Mouse (Mus musculus) left cerebral cortex, adult 18-20 months (tissue): ENCODE data around the gene Dgkq. TPM values are rescaled to one million over a fixed set of nuclear protein-coding genes. Genes with fewer than 3 reads are reported as not detected.

Source experiments
- DNase-seq, 2 experiments: peaks; one replicate each; pipeline ENCODE4 v3.0.0; 2021 to 2022; ENCODE audit warnings: low spot score in 2 of 2, mixed read lengths in 1 of 2
- long read RNA-seq, 2 experiments: library from polyadenylated mRNA; stranded (forward); transcript quantifications; one replicate each; pipeline ENCODE4 v2.0.0; 2021
- total RNA-seq, 2 experiments: library from RNA; stranded (reverse); gene quantifications; 2 replicates each; pipeline ENCODE4 v1.2.3; 2021

Dgkq gene
- total RNA-seq: 10 to 100 TPM; 45.7 to 60.3 TPM
- long read RNA-seq, experiment 1, full-length matches to known transcripts: 16 of 26 reads
- long read RNA-seq, experiment 1, partial matches to known transcripts: 3 of 26 reads
- long read RNA-seq, experiment 1, other reads (novel, unspliced or antisense): 7 of 26 reads
- long read RNA-seq, experiment 2, full-length matches to known transcripts: 12 of 22 reads
- long read RNA-seq, experiment 2, partial matches to known transcripts: 1 of 22 reads
- long read RNA-seq, experiment 2, other reads (novel, unspliced or antisense): 9 of 22 reads

- DNase-seq: peak; percentile 87 to 90
These were observed at the start of gene Dgkq for GRCm38 (mm10) chr5:108668977-108669936. Dgkq (minus strand) TSS chr5:108669672.

GRCm38 (mm10) chr5:108718051-108718450 lies 48.6 kb upstream of the Dgkq start:
- DNase-seq: no peak

- no peak for DNase-seq
These were observed 46.5 kb upstream of the Dgkq start for GRCm38 (mm10) chr5:108715974-108716373.

DNA sequence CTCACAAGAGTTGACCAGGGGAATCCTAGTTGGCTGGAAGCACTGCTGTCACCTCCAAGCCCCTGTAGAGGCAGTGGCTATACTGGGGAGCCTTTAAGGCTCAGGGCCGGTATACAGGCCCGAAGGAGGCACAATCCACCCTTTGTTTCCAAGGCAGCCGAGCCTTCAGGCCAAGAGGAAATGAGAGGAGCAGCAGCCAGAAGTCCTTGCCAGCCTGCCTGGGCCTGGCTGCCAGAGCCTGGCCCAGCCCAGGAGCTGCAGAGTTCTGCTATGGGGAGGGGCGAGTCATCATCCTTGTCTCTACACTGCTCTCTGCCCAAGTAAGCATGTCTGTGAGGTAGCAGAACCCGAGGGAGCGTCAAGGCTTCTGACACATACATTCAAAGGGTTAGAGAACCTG lies 44.7 kb upstream of the Dgkq start:
- DNase-seq: peak; percentile 15 to 23

DNA sequence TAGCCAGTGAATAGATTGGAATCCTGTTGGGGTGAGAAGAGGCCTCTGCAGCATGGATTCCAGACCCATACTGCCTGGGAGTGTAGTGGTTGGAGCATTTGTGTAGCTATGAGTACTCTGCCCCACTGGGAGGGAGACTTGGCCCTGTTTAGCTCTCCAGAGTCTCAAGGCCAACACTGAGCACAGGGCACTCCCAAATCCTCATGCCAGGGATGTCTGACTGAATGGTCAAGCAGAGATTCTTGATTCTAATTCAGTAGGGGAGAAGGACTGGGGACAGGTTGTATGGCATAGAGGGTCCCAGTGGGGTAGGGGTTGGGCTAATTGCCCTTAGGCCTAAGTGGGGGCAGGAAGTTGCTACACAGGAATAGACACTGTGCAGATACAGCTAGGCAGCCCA lies 44.2 kb upstream of the Dgkq start:
- no peak for DNase-seq

- DNase-seq: no peak
These were observed 43.6 kb upstream of the Dgkq start for GRCm38 (mm10) chr5:108713096-108713495.

GRCm38 (mm10) chr5:108711968-108712367 lies 42.5 kb upstream of the Dgkq start:
- no peak for DNase-seq

DNA sequence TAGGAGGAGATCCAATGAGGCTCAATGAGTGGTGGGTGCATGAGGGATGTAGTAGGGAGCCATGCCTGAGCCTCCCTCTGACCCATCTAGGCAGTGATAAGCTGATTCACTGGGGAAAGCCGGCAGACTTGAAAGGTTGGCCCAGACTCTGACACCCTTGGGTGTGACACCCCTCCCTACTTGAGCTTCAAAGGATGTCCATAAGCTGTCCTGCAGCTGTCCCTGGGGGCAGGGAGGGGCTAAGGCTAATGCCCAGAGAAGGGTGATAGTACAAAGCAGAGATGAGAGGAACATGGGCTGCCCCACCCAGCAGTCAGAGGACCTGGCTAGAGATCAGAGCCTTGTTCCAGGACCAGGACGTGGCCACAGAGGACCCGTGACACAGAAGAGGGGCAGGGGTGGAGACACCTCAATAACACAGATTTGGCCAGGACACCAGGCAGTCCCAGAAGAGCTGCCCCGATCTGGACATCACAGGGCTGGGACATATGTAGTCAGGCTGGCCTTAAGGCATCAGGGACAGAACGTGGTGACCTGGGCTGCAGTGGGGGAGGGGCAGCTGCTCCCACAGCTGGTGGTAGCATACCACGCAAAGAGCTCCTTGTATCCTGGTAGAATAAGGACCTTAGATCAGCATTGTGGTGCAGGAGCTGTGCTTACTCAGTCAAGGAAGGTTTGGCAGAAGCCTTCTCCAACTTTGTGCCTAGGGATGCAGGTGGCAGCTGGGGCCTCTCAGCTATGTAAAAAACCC lies 39.7 kb upstream of the Dgkq start:
- DNase-seq: no peak

DNA sequence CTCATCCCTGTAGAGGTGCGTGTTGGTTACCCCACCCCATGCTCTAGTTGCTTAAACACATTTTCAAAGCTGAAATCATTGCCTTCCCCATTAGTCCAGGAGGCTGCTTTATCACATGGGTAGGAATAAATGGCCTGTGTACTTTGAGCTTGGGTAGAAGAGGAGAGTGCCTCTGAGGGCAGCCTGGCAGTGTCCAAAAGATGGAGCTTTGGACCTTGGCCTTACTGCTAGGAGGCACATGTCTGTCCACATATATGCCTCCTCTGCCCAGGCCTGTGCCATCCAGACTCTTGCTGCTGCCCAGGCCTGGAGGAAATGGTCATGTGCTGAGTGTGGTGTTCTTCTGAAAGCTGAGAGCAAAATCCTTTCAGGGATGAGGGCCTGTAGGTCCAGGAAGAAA lies 38.9 kb upstream of the Dgkq start:
- DNase-seq: no peak

GRCm38 (mm10) chr5:108707758-108708157 lies 38.3 kb upstream of the Dgkq start:
- no peak for DNase-seq

- no peak for DNase-seq
These were observed 34.5 kb upstream of the Dgkq start for GRCm38 (mm10) chr5:108703754-108704626.

DNA sequence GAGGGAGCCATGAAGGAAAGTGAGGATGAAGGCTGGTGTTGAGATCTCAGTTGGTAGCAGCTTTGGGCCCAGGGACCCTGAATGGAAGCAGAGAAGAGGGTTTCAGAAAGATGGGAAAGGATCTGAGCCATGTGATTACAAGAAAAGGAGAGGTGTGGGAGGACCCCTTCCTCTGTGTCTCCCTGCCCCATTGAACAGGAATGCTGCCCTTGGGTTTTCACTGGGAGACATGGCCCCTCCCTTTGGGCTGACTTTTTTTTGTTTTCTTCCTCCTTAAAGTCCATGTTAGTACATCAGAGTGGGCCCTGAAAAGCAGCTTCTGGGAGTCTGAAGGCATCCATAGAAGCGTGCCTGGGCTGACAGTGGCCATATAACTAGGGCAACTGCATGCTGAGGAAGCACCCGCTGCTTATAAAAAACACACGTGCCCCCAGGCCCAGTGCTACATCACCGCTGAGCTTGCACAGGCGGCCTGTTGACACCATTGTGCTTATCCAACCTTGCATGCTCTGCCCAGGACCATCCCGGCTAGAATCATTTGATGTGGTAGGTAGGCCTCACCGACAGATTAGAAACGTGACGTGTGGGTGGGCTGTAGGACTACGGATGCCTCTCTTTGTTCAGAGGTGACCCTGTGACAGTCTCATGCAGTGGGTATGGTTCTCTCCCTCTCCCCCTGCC lies 32.0 kb upstream of the Dgkq start:
- no peak for DNase-seq

DNA sequence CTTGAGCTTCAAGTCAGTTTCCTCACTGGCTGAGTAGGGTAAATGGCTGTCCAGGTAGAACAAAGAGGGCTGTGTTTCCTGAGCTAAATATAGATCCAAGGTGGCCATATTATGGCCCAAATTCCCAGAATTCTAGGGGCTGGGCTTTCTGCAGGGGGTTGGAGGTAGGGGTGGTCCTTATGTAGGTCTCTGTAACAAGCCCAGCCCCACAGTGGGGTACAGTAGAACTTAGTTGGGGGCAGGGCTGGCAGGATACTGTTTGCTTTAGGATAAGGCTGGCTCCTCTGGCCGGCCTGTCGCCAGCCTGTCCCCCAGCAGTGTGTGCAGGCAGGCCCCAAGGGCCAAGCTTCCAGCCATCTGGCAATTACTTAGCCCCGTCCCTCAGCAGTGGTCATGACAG lies 30.9 kb upstream of the Dgkq start:
- no peak for DNase-seq

- DNase-seq: peak; percentile 31 to 39
These were observed 27.9 kb upstream of the Dgkq start for GRCm38 (mm10) chr5:108697341-108697753.

- DNase-seq: no peak
These were observed 27.1 kb upstream of the Dgkq start for GRCm38 (mm10) chr5:108696542-108696941.

DNA sequence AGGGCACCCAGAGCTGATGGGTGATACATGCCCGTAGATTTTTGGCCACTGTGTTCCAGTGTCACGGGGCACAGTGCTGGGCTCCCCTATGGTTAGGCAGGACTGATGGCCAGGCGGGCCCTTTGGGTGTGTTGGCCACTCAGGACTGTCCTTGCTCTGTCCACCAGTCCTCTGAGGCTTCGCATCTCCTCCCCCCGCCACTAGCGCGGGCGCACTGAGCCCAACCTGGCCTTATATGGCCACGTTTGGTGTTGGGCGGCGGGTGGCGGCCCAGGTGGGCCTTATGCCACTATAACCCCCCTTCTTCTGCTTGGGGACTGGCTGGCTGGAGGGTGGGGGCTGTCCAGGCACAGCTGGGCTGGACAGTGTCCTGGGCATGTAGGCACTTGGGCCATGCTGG lies 26.4 kb upstream of the Dgkq start:
- no peak for DNase-seq

- DNase-seq: no peak
These were observed 25.1 kb upstream of the Dgkq start for GRCm38 (mm10) chr5:108694352-108695261.

GRCm38 (mm10) chr5:108693872-108694288 lies 24.4 kb upstream of the Dgkq start:
- DNase-seq: peak; percentile 64 to 71

DNA sequence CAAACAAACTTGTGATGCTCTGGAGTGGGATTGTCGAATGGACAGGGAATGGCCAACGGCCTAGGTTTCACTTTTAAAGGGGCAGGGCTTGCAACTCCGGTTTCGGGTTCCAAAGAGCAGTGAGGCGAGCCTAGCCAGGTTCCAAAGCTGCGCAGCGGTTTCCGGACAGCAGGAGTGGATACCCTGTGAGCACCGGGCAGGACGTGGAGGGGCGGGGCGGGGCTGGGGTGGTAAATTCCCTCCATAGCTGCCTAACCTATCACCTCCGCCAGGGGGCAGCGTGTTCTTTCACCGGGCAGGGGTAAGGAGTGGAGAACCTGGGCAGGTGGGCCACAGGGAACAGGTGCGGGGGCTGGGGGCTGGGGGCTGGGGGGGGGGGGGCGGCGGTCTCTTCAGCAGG lies 22.8 kb upstream of the Dgkq start, which contains the start of gene Fgfrl1:
TSS of gene Fgfrl1 (plus strand) at position 112 of the 400 bp plus-strand sequence.
- no peak for DNase-seq
